Mouse (Mus musculus) intestine, postnatal 0 days (tissue): ENCODE results near the gene Igfbp6. TPM values are rescaled to one million over a fixed set of nuclear protein-coding genes. Genes with fewer than 3 reads are reported as not detected.

Experiments used
- ATAC-seq: fragments of 200-750 bp; cut with Nextera tagmentation; 2 replicates; pipeline ENCODE4 v1.8.0; 2017; ENCODE audit warnings: mild to moderate bottlenecking, moderate TSS enrichment, moderate library complexity
- H3K27ac ChIP-seq: fragments of 300-500 bp; sonication (generic); 2 replicates; pipeline ENCODE4 v1.5.1; 2014; ENCODE audit warnings: mild to moderate bottlenecking, low read depth, low read length, moderate library complexity
- H3K27me3 ChIP-seq: fragments of 300-500 bp; sonication (generic); replicated peaks from 2 replicates; pipeline ENCODE4 v1.6.1; 2014; ENCODE audit warnings: low read length, mixed read lengths; ENCODE audit not compliant: control insufficient read depth, insufficient read depth
- H3K36me3 ChIP-seq: fragments of 300-500 bp; sonication (generic); 2 replicates; pipeline ENCODE4 v1.6.1; 2014; ENCODE audit warnings: mild to moderate bottlenecking, moderate library complexity; ENCODE audit not compliant: control insufficient read depth, insufficient read depth
- H3K4me1 ChIP-seq: fragments of 300-500 bp; sonication (generic); replicated peaks from 2 replicates; pipeline ENCODE4 v1.6.1; 2014; ENCODE audit warnings: antibody characterized with exemption, low read length, mixed read lengths; ENCODE audit not compliant: control insufficient read depth, insufficient read depth
- H3K4me2 ChIP-seq: fragments of 300-500 bp; sonication (generic); replicated peaks from 2 replicates; pipeline ENCODE4 v1.6.1; 2014; ENCODE audit warnings: low read depth, mild to moderate bottlenecking, moderate library complexity
- H3K4me3 ChIP-seq: fragments of 300-500 bp; sonication (generic); 2 replicates; pipeline ENCODE4 v1.5.1; 2014; ENCODE audit warnings: low read depth, low read length
- H3K9ac ChIP-seq: fragments of 300-500 bp; sonication (generic); 2 replicates; pipeline ENCODE4 v1.6.1; 2014; ENCODE audit warnings: mild to moderate bottlenecking, low read depth, low read length
- H3K9me3 ChIP-seq: fragments of 300-500 bp; sonication (generic); 2 replicates; pipeline ENCODE4 v1.6.1; 2016; ENCODE audit warnings: mixed run types; ENCODE audit not compliant: control insufficient read depth
- CTCF ChIP-seq: sonication (generic); IDR thresholded peaks from 2 replicates; pipeline ENCODE4 v1.5.1; 2016; ENCODE audit warnings: low read depth, mild to moderate bottlenecking, control low read depth, antibody characterized with exemption, moderate library complexity
- WGBS: fragments of 180-500 bp; shearing (Covaris S2); extraction: QIAGEN DNeasy Blood & Tissue Kit; methylation state at CpG from one replicate; pipeline ENCODE4 v1.1.7; 2014; 5-methylcytosine and 5-hydroxymethylcytosine counted together
- polyA plus RNA-seq: library from polyadenylated mRNA; unstranded; fragments of >200 nt; fragmentation: Nextera tagmentation; extraction: Ambion mirVana; gene quantifications from 2 replicates; pipeline ENCODE4 v1.2.1, GENCODE M21; 2015

The Igfbp6 gene
- polyA plus RNA-seq, 1 experiment from 2014 or later, result 27.8 TPM

DNA sequence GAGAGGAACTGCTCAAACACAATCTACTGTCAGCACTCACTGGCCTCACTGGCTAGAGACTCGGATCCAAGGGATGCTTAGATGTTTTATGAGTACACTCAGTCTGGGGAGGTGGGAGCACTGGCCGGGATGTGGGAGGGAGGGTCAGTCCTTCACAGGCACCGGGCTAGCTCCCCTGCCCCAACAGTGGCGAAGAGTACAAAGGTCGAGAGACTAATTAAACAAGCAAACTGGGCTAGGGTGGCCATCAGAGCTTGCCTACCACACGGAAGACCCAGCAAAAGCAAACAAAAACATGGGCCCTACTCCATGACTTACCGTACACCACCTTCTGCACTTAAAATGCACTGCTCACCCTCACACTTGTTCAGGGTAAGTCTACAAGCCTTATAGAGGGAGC lies 47.5 kb downstream of the Igfbp6 start:
- H3K4me1 ChIP-seq, result no peaks in the 10 kb centered on the region

DNA sequence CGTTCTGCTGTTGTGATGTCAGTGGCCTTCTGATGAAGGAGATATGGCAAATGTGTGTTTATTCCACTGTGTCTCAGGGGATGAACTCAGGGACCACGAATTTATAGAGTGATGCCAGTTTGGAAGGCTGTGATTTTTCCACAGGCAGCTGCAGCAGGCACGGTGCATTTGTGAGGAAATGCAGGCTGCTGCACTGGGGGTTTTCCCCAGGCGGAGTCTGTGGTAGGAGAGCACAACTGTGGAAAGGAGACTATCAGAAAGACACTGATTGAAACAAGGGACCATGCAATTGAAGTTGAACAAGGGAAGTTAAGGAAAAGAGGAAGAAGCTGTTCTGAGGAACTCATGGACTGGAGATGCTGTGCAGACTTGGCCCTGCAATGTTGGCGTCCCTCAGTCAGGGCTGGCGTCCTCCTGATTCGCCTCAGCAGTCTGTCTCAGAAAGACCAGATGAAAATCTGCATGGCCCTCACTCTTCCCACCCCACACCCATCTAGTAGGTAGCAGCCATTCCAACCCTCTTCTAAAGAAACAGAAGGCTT lies 48.2 kb downstream of the Igfbp6 start:
- no peak overlapping the region for H3K4me2 ChIP-seq
- no peak overlapping the region for H3K9ac ChIP-seq
- H3K27me3 ChIP-seq, result no peaks in the 10 kb centered on the region
- no peaks in the 10 kb centered on the region for H3K4me1 ChIP-seq
- no peak overlapping the region for H3K27ac ChIP-seq
- 53% methylated on average over 7 of the region's 7 CpGs for WGBS
- H3K4me3 ChIP-seq, result no peak overlapping the region
- no peaks in the 10 kb centered on the region for H3K36me3 ChIP-seq
- H3K9me3 ChIP-seq, result no peaks in the 10 kb centered on the region
- ATAC-seq, result no peak
- TF ChIP-seq CTCF, result no peak

More for the DNA sequence above, 47.5 kb downstream of the Igfbp6 start:
- ATAC-seq, result peak; percentile 11; the same call in 1 of the 2 replicates
- TF ChIP-seq CTCF, result no peak
- no peak overlapping the region for H3K9ac ChIP-seq
- H3K4me3 ChIP-seq, result no peak overlapping the region
- 25% methylated on average over 7 of the region's 7 CpGs for WGBS
- no peaks in the 10 kb centered on the region for H3K9me3 ChIP-seq
- no peaks in the 10 kb centered on the region for H3K36me3 ChIP-seq
- no peaks in the 10 kb centered on the region for H3K27me3 ChIP-seq
- no peak overlapping the region for H3K4me2 ChIP-seq
- H3K27ac ChIP-seq, result no peak overlapping the region

DNA sequence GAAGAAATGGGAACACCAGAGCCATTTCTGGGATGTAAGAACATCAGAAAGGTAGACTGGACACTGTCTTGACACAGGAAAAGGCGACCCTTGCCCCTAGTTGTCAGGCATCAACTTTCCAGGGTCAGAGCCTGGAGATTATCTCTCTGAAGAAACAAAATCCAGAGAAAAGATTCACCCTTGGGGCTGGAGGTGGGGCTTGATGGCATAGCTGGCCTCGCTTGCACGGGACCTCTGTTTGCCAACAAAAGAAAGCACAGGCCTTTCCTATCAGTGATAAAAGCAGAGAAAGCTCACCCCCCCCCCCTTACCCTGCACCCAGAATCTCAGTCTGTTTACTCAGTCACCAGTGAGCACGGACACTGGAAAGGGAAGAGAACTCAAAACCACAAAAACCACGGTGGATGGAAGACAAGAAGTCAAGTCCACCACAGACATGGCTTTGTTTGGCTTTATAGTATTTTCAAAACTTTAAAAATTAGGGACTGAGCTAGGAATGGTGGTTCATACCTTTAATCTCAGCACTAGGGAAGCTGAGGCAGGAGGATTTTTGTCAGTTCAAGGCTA lies 48.7 kb downstream of the Igfbp6 start:
- TF ChIP-seq CTCF, result no peak
- Histone ChIP-seq H3K27me3 (no peaks in the 10 kb centered on the region), H3K9ac (no peak overlapping the region), H3K4me2 (no peak overlapping the region), H3K9me3 (no peaks in the 10 kb centered on the region), H3K27ac (no peak overlapping the region), H3K4me3 (no peak overlapping the region), H3K4me1 (no peaks in the 10 kb centered on the region), H3K36me3 (no peaks in the 10 kb centered on the region)
- 34% methylated on average over 5 of the region's 5 CpGs for WGBS
- ATAC-seq, result no peak

DNA sequence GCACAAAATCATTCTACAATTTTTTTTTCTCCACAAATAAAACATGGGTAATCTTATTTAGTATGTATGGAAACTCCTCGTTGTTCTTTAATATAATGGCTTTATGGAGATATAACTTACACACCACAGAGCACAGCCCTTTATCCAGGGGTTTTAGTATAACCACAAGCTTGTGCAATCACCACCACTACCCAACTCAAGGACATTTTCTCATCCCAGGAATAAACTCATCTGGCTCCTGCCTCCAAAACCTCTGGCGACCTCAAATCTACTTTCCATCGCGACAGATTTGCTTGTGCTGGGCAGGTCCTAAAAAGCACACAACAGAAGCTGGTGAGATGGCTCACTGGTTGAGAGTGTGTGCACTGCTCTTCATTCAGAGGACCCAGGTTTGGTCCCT lies 49.5 kb downstream of the Igfbp6 start:
- no peak overlapping the region for H3K4me3 ChIP-seq
- no peak overlapping the region for H3K4me2 ChIP-seq
- H3K36me3 ChIP-seq, result no peaks in the 10 kb centered on the region
- no peaks in the 10 kb centered on the region for H3K9me3 ChIP-seq
- no peak for ATAC-seq
- WGBS, result 77% methylated on average over 4 of the region's 4 CpGs
- H3K9ac ChIP-seq, result no peak overlapping the region
- H3K27ac ChIP-seq, result no peak overlapping the region
- H3K4me1 ChIP-seq, result no peaks in the 10 kb centered on the region
- H3K27me3 ChIP-seq, result no peaks in the 10 kb centered on the region
- TF ChIP-seq CTCF, result no peak

DNA sequence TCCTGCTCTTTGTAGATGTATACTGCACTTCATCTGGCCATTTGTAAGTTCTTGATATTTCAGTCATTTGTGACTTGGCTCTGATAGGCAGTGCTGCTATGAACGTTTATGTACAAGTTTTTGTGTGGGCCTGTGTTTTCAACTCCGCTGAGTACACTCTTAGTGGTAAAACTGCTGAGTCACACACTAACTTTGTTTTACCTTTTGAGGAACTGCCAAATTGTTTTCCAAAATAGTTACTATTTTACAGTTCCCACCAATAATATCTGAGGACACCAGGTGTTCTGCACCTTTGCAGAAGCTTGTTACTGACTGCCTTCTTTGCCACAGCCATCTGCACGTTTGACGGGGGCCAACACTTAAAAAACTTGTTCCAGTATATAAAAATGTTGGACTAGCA lies 50.3 kb downstream of the Igfbp6 start:
- H3K36me3 ChIP-seq, result no peaks in the 10 kb centered on the region
- no peak overlapping the region for H3K4me2 ChIP-seq
- no peak for ATAC-seq
- TF ChIP-seq CTCF, result no peak
- 78% methylated on average over 4 of the region's 4 CpGs for WGBS
- no peaks in the 10 kb centered on the region for H3K9me3 ChIP-seq
- H3K27ac ChIP-seq, result no peak overlapping the region
- no peaks in the 10 kb centered on the region for H3K4me1 ChIP-seq
- no peak overlapping the region for H3K4me3 ChIP-seq
- no peaks in the 10 kb centered on the region for H3K27me3 ChIP-seq
- no peak overlapping the region for H3K9ac ChIP-seq

DNA sequence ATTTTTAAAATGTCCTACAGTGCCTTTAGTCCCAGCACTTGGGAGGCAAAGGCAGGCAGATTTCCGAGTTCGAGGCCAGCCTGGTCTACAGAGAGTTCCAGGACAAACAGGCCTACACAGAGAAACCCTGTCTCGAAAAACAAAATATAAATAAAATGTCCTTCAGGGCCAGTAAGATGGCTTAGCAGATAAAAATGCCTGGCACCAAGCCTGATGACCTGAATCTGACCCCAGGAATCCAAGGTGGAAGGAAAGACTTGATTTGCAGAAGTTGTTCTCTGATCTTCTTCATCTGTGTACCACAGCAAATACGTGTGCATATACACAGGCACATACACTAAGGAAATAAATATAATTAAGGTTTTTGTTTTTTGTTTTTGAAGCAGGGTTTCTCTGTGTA lies 51.2 kb downstream of the Igfbp6 start:
- no peaks in the 10 kb centered on the region for H3K4me1 ChIP-seq
- 60% methylated on average over 4 of the region's 4 CpGs for WGBS
- H3K4me3 ChIP-seq, result no peak overlapping the region
- no peak overlapping the region for H3K9ac ChIP-seq
- no peak for TF ChIP-seq CTCF
- H3K27me3 ChIP-seq, result no peaks in the 10 kb centered on the region
- H3K9me3 ChIP-seq, result no peaks in the 10 kb centered on the region
- no peak for ATAC-seq
- H3K36me3 ChIP-seq, result no peaks in the 10 kb centered on the region
- no peak overlapping the region for H3K27ac ChIP-seq
- no peak overlapping the region for H3K4me2 ChIP-seq
